Mouse (Mus musculus): ENCODE measurements around the gene Plekhs1. TPM values are rescaled to one million over a fixed set of nuclear protein-coding genes. Genes with fewer than 3 reads are reported as not detected.

Plekhs1 gene
- under 1 TPM in 1 of 2 experiments, not detected in 1; 0.20 TPM for total RNA-seq (2021)
- long read RNA-seq, experiment 1 = 0 reads
- long read RNA-seq, experiment 2 = 0 reads

DNA sequence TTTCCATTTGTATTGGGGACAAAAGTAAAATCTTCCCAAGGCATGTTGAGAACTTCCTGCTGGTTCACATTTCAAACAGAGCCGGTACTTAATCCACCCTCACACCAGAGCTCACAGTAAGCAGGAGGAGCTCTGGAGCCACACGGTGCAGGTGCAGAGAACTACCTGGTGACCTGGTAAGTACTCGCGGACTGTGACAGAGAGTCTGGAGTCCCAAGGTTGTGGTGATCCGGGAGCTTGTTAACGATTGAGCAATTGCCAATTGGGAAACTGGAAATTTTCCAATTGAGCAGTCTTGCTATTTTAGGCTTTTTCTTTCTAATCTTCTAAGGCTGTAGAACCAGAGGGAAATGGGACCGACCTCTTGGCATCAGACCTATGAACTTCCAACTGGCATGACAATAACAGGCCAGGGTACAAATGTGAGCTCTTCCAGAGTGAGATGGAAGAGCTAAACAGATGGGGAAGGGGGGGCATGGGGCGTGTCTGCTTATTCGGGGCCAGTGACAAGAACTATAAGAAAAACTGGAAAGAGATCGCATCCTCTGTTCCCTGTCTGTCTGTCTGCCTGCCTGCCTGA, at the start of gene Plekhs1:
Gene Plekhs1, plus strand, starts transcription at position 119 of the 580 bp plus-strand sequence.
- no peak for TF ChIP-seq CTCF (IDR thresholded peaks at IDR 0.05)
- Histone ChIP-seq H3K27ac (no peak within 1 kb of the TSS), H3K4me3 (no peak within 1 kb of the TSS)
- no peak for DNase-seq
- intact Hi-C loops (cut with DNase I) = no loop called here

DNA sequence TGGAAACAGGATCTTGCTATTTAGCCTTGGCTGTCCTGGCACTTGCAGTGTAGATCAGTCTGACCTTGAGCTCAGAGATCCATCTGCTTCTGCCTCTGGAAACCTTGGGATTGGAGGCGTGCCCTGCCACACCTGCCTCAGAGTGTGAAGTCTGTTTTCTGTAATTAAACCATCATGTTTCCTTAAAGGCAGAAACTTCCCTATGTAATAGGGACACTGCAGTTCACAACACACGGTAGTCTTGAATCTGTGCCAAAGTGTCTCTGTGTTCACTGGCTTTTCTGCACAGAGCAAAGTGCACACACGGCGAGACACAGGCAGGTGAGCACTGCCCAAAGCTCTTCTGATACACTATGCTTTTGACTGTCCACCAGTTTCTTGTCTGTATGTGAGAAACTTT, 43.0 kb upstream of the Plekhs1 start:
- no peak overlapping the region for H3K4me3 ChIP-seq
- peak overlapping the region; percentile 24; the same call in 1 of the 2 replicates for H3K27ac ChIP-seq
- no peak for TF ChIP-seq CTCF (IDR thresholded peaks at IDR 0.05)
- intact Hi-C loops (cut with DNase I) = no loop called here
- DNase-seq = peak; percentile 15

DNA sequence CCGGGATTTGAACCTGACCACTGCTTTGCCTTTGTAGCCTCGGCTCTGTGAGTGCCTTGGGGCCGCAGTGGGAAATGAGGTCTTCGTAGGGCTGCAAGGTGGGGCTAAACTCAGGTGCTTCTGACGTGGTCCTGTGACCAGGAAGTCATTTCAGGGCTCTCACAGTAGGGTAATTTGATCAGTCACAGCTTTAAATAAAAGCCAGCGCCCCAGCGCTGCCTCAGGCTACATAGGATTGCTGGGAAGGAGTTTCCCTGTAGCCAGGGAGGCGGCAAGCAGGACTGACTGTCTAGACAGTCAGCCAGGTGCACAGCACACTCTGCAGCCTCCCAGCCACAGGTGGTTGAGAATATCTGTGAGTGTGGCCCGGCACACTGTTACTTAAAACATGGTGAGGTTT, 42.0 kb upstream of the Plekhs1 start:
- DNase-seq = peak; percentile 22
- intact Hi-C loops (cut with DNase I) = no loop called here
- H3K4me3 ChIP-seq = no peak overlapping the region
- TF ChIP-seq CTCF (IDR thresholded peaks at IDR 0.05) = no peak
- H3K27ac ChIP-seq = peak overlapping the region; percentile 69

DNA sequence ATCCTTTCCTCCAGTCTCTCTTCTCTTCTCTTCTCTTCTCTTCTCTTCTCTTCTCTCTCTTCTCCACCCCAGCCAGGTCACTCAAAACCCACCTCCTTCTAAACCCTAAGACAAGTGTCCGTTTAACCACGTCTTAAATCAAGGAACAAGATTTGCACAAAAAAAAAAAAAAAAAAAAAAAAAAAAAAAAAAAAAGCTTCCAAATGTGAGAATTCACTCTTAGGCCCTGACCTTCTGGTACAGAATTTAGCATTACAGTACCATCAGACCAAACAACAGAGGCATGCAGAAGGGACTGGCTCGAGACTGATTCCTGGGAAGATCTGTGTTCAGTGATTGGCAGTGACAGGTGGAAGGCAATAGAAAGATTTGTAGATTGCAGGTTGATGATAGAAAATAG, 41.1 kb upstream of the Plekhs1 start:
- DNase-seq = no peak
- H3K27ac ChIP-seq = no peak overlapping the region
- intact Hi-C loops (cut with DNase I) = loop anchor here (5.0 to 10.0 kb wide), 2 partner anchors 394 to 487 kb away; no protein-coding TSS in a partner anchor
- no peak for TF ChIP-seq CTCF (IDR thresholded peaks at IDR 0.05)
- no peak overlapping the region for H3K4me3 ChIP-seq

DNA sequence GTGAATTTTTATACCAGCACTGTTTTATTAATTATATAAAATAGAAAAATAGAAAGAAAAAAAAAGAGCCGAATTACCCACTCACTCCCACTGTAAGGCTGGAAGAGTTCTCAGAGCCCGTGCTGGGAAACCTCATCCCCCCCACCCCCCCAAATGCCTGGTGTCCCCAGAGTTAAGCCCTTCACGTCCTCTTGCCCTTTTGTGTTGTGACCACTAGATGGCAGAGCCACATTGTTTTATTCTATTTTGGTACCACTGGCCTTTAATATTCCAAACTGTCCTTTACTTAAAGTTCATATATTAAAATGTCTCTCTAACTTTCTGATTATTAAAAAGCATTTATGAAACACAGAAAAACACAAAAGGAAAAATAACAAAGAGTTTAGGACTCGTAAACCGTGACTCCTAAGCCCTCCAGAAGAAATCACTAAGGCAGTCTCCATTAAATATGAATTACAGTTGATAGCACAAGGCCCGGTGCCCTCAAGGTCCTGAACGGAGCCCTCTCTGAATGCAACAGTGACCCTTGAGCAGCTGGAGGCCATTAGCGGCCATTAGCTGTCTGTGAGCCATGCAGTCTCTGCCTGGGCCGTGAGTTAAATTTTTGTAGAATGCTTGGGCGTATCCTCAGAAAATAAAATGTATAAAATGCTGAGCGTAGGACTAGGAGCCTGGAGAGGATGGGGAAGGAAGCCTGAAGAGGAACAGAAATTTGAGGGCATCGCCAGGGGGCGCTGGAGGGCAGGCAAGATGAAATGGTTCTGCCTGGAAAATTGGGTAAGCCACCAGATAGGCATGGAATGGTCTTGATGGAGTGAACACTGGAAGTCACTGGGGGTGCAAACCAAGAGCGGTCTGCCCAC, 38.7 kb upstream of the Plekhs1 start:
- Histone ChIP-seq H3K27ac (peak overlapping the region; percentile 79), H3K4me3 (peak overlapping the region; percentile 54)
- intact Hi-C loops (cut with DNase I) = loop anchor here (1.0 to 10.0 kb wide), 3 partner anchors 355 to 485 kb away; no protein-coding TSS in a partner anchor
- peak; percentile 81 for TF ChIP-seq CTCF (IDR thresholded peaks at IDR 0.05)
- peak; percentile 90 for DNase-seq

DNA sequence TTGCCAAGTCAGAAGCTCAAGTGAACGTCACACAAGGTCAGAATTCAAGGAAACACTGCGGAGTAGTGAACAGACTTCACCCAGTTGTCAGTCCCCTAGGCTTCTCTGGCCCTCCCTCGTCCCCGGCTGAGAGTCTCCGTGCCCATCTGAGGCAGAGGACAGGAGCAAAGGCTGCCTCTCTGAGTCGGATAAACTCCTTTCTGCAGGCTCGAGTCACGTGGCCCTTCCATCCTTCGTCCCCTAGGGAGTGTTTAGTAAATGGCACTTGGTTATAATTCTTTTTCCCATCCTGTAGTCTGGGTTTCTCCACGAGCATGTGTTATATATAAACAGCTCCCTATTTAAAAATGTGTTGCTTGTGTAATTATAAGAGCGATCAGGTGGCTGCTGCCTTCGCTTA, 38.1 kb upstream of the Plekhs1 start:
- intact Hi-C loops (cut with DNase I) = loop anchor here (1.0 to 10.0 kb wide), 3 partner anchors 354 to 484 kb away; no protein-coding TSS in a partner anchor
- TF ChIP-seq CTCF (IDR thresholded peaks at IDR 0.05) = no peak
- Histone ChIP-seq H3K27ac (peak overlapping the region; percentile 79; the same call in 1 of the 2 replicates), H3K4me3 (no peak overlapping the region)
- DNase-seq = peak; percentile 26

DNA sequence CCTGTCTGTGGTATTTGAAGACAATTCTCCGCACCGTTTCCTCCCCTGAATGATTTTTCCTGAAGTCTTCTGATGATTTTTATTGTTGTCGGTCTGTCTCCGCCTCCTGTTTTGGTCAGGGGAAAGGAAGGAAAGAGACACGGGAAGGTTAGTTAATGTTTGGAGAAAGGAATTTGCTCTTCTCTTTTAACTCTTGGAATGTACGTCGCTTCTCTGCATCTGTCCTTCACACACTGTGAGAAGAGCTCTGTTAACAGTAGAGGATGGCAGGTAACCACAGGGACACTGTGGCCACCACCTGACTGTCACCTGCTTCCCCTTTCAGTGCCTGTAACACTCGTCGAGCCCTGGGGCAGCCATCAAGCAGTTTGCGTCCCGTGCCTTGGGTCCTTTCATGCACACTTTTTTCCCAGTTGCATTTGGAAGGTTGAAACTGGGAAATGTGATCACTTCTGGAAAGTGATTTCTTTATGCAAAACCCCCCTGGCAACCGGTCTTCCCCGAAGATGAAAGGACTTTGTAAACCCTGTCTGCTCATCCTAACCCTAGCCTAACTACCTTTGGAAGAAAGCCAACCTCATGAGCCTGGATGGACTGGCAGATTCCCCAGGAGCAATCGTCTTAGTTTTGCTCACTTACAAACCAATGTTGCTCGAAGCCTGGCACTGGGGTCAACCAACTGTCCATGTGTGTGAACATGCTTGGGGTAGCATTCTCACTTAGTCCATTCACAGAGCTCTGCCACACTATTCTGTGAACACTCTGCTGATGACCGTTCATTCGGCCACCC, 36.6 kb upstream of the Plekhs1 start:
- Histone ChIP-seq H3K4me3 (no peak overlapping the region), H3K27ac (peak overlapping the region; percentile 57; the same call in 1 of the 2 replicates)
- intact Hi-C loops (cut with DNase I) = loop anchor here (5.0 to 10.0 kb wide), 2 partner anchors 390 to 482 kb away; no protein-coding TSS in a partner anchor
- TF ChIP-seq CTCF (IDR thresholded peaks at IDR 0.05) = no peak
- peak; percentile 14 for DNase-seq

DNA sequence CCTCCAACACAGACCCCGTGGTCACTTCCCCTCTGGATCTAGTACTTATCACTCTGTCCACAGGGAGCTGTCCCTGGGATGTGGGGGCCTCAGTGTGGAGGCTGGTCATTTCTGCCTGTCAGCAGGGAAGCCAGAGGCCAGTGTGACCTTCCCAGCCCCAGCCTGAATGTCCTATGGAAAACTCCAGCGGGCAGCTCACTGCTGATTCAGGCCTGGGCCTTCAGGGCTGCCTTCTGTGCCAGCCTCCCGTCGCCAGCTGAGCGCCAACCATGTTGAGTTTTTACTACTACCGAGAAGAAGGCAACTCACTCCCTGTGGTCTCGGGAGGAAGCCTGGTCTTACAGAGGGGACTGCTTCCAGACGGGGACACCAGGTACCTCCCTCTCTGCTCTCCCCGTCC, 35.9 kb upstream of the Plekhs1 start:
- intact Hi-C loops (cut with DNase I) = loop anchor here (10.0 kb wide), 1 partner anchor 389 kb away; no protein-coding TSS in a partner anchor
- H3K27ac ChIP-seq = peak overlapping the region; percentile 57
- DNase-seq = peak; percentile 48
- peak overlapping the region; percentile 28 for H3K4me3 ChIP-seq
- TF ChIP-seq CTCF (IDR thresholded peaks at IDR 0.05) = no peak

DNA sequence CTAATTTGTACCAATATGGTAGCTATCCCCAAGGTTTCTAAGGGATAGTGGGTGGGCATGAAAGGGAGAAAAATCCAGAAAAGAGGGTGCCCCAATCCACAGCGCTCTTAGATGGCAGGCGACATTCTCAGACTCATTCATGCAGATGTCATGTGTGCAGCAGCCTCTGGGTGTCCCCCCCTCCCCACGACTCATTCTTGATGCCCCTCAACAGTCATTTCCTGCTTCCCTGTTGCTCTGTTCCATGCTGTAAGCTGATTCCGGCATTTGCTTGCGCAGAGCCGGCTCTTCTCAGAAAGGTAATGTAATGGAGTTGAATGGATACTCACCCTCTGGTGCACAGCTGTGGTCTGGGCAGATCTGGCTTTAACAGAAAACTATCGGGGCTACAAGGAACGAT, 31.1 kb upstream of the Plekhs1 start:
- no peak overlapping the region for H3K27ac ChIP-seq
- intact Hi-C loops (cut with DNase I) = no loop called here
- no peak for TF ChIP-seq CTCF (IDR thresholded peaks at IDR 0.05)

DNA sequence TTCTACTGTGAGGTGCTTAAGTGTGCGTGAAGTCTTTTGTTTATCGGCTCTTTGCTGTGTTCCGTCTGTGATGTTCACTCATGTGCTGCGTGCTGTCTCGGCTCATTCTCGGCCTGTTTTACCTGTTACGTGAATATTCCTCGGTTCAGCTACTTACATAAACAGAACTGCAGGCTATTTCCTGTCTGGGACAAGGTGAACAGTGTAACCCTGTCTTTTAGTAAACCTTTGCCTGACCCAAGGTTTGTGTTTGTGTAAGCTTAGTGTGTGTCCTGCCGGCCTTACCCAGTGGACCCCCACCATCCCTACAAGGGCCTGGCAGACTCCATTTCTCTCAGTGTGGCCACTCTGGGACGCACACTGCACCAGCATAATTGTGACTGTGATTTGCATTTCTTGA, 28.7 kb upstream of the Plekhs1 start:
- intact Hi-C loops (cut with DNase I) = no loop called here
- no peak overlapping the region for H3K27ac ChIP-seq
- no peak for DNase-seq
- no peak for TF ChIP-seq CTCF (IDR thresholded peaks at IDR 0.05)
- no peak overlapping the region for H3K4me3 ChIP-seq

More for the DNA sequence above, 31.1 kb upstream of the Plekhs1 start:
- H3K4me3 ChIP-seq = no peak overlapping the region
- DNase-seq = no peak

DNA sequence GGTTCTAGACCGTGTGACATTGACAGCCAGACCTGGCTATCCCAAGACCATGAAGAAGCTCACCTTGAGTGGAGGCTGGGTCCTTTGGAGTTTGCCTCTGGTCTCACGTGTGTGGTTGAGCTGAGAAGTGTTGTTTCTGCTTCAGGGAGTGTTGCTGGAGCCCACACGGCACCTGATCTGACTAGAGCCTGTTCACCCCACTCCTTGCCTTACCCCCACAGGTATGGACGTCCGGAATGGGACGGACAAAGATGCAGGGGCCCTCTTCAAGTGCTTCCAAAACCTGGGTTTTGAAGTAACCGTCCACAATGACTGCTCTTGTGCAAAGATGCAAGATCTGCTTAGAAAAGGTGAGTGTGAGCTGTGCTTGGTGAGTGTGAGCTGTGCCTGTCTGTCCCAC, 27.9 kb upstream of the Plekhs1 start:
- DNase-seq = no peak
- Histone ChIP-seq H3K27ac (no peak overlapping the region), H3K4me3 (no peak overlapping the region)
- TF ChIP-seq CTCF (IDR thresholded peaks at IDR 0.05) = no peak
- intact Hi-C loops (cut with DNase I) = no loop called here

DNA sequence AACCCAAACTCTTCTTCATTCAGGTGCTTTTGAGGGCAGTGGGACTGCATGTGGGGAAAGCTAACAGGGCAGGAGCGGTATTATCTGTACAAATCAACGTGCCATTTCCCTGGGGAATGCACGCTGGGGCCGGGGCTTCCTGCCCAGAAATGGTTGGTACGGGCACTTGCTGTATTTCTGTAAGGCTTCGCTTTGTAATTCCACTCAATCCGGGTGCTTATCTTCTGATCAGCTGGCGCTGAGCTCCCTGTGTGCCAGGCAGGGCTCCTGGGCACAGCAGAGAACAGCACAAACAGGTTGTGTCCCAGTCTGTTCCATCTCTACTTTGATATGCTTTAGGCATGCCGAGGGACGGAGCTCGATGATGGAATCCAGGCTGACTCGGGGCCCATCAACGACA, 25.1 kb upstream of the Plekhs1 start:
- intact Hi-C loops (cut with DNase I) = no loop called here
- TF ChIP-seq CTCF (IDR thresholded peaks at IDR 0.05) = no peak
- no peak overlapping the region for H3K4me3 ChIP-seq
- no peak overlapping the region for H3K27ac ChIP-seq
- DNase-seq = no peak
